Mouse (Mus musculus) A20 (cell line): ENCODE results near the gene Rbx1.
"Not testable (repeated sequence)": the region's sequence is repeated elsewhere in the genome, so short reads cannot be mapped to it uniquely, and the experiment has no call there.

Experiments
- DNase-seq: peaks from one replicate; pipeline ENCODE4 v3.0.0-alpha.2; 2011; ENCODE audit warnings: low read depth, low spot score

The Rbx1 gene

DNA sequence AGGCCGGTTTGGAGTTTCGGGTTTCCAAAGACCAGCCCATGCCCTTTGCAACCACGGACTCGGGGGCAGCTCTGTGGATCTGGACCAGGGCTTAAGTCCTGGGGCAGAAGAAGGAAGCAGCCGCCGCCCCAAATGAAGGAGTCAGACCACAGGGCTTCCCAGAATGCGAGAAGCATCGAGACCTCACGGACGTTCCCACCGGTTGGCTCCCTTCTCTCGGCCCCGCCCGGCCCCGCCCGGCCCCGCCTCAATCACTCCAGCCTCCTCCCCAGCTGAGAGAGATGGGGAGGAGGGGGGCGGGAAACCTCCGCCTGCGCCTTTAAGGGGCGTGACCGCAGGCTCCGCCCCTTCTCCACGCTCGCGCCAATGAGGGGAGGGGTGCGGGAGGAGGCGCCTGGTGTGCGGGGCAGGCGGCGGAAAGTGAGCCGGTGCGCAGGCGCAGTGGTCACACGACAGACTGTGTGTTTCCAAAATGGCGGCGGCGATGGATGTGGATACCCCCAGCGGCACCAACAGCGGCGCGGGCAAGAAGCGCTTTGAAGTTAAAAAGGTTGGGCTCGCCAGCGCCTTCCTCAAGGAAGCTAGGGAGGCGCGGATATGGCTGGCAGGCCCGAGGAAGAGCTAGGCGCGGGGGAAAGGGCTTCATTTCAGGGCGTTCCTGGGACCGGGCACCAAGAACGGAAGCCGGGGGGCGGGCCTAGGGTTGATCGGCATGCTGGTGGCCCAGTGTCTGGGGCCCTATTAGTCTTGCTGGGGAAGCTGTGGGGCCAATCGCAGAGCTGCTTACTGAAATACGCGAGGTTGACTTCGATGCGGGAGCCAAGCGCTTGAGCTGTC is at the start of gene Rbx1:
Gene Rbx1, plus strand, starts transcription at position 396 of the 837 bp plus-strand sequence.
- DNase-seq = peak; percentile 99

DNA sequence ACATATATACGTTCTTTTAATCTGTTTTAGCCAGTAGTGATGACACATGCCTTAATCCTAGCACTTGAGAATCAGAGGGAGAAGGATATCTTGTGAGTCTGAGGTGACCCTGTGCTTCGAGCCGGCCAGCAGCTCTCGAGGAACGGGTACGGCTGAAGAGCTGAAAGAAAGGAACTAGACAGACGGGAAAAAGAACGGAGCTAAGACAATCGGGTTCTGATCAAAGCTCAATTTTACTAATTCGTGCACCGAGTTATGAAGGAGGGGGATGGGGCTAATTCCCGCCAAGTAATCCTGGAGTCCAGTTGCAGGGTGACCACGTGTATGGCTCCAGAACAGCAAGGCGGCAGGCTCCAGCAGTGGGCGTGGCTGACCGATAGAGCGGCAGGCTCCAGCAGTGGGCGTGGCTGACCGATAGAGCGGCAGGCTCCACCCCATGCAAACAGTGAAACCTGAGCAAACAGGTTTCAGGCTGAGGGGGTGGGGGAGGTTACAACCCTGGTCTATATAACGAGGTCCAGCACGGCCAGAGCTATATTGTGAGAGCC is 49.3 kb upstream of the Rbx1 start:
- peak; percentile 79 for DNase-seq

DNA sequence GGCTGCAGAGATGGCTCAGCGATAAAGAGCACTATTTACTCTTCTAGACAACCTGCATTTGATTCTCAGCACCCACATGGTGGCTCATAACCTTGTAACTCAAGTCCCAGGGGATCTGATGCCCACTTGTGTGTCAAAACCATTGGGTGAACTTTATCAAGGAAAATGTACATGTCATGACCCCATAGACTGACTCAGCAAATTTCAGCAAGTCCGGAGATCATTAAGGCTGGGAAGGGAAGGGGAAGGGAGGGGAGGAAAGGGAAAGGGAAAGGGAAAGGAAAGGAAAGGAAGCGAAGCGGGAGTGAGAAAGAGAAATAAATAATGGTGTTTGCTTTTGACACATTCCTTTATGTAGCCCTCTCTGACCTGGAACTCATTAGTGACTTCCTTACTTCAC is 48.0 kb upstream of the Rbx1 start:
- no peak for DNase-seq

DNA sequence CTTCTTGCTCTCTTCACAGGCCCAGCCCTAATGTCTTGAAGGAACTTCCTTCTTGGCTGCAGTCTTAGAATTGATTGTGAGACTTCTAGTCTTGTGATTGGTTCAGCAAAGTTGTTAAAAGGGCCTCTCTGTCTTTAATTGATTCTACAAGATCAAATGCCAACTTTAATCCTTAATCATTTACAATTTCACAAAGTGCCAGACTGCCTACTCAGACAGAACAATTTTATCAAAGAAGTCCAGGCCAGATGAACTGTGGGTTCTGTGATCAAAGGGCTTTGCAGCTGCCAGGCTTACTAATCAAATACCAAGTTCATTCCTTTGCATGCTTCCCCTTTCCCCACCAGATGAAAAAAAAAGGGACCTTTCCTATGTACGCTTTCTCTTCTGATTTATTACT is 44.6 kb upstream of the Rbx1 start:
- DNase-seq = peak; percentile 20

DNA sequence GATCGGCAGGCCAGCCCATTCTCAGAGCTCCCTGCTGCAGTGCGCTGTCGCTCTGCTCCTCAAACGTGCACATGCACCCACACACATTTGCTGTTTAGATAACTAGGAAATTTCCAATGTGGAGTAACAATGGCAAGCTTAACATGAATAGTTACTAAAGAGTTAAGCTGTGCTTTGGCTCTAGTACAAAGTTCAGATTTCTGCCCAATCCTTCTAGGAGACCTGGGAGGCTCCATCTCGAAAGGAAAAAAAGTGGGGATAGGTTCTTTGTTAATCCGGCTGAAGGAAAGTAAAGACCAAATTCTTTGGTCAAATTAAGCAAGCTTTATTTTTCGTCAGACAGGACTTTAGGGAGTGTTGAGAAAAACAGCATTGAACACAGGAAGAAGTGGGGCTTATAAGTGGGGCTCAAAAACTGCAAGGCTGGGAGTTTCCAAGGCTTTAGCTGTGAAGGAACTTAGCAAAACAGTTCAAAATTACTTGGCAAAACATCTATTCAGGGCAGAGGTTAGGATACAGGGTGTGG is 43.9 kb upstream of the Rbx1 start:
- DNase-seq = no peak

DNA sequence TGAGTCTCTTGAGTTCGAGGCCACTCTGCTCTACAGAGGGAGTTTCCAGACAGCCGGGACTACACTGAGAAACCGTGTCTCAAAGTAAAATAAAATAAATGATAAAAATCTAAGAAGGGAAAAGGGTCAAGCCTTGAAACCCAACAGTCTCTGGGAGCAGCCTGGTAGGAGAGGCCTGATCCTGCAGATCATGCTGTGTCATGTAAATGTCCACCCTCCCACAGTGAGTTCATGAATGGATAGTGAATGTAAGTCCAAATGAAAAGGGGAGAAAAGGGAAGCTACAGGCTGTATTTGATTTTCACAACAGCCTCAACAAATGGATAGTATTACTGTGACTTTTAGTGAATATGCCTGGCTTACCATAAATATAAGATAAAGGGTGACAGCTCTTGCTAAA is 40.8 kb upstream of the Rbx1 start:
- no peak for DNase-seq

DNA sequence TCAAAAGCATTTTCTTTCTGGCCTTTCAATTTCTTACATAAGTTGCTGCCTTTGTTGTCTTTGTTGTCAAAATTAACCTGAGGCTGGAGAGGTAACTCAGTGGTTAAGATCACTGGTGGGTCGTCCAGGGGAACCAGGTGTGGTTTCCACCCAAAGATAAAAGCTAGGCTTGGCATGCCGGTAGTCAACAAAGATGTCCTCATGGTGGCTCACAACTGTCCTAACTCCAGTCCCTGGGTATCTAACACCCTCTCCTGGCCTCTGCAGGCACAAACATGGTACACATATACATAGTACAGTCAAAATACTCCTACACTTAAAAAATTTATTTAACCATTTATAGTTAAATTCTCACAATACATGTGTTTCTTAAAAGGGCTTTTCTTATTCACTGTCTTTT is 38.1 kb upstream of the Rbx1 start:
- DNase-seq = no peak

DNA sequence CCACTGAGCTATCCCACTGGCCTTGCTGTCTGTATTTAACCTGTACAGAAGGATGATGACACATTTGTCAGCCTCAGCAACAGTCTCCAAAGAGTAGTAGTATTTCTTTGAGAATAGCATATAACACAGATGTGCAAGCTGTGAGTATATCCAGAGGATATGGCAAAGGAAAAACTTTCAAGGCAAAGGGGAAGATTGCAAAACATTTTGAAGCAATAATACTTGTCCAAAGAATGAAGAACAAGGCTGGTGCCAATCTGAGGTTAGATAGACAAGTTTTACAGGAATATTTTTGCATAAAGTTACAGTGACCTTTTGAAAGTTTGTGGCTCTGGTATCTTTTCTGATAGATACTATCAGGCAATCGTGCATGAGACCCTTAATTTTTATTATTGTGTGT is 34.9 kb upstream of the Rbx1 start:
- DNase-seq = no peak

DNA sequence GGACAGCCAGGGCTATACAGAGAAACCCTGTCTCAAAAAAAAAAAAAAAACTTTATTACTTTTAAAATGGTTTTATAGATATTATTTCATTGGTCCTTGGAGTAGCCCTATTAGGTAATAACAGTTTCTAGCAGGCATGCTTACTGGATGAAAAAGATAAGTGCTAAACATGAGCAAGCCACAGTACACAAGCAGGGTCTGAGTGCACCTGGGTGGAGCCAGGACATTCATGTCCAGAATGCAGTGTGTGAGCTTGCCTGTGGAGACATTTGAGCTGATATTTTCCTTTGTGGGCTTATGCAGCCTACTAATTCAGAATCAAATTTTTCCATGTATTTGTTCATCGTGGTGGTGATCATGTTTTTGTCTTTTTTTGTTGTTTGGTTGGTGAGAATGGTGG is 27.8 kb upstream of the Rbx1 start:
- DNase-seq = no peak

DNA sequence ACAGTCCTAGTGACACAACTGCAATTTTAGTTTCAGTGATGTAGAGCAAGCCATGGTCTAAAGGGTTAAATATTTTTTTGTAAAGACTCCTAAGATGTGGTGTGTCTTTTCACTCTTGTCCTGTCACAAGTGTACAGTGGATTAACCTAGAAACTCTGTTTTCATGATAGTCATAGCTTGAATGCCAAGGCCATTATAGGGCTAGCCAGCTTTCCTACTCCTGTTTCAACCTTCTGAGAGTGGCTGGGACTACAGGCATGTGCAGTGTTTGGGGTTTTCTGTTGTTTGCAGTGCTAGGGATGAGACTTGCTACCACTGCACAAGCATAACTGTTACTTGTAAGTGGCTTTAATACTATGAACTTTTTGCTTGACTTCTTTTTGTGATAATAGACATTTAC is 26.9 kb upstream of the Rbx1 start:
- no peak for DNase-seq

DNA sequence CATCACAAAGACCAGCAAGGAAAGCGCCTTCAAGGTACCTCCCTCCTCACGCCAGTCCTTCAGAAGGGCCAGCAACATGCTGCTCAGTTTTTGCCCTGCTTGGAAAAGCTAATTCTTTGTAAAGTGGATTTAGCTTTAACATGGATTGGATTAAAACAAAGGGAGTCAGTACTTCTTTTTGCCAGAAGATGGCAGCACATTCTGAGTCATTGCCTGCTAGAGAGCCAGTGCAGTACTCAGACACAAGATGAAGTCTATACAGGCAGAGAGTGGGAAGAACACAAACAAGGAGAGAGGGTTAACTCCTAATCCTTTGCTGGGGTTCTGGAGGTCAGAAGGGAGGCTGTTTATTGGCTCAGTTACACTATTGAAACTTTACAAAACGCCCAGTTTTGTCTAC is 17.6 kb upstream of the Rbx1 start:
- peak; percentile 66 for DNase-seq

DNA sequence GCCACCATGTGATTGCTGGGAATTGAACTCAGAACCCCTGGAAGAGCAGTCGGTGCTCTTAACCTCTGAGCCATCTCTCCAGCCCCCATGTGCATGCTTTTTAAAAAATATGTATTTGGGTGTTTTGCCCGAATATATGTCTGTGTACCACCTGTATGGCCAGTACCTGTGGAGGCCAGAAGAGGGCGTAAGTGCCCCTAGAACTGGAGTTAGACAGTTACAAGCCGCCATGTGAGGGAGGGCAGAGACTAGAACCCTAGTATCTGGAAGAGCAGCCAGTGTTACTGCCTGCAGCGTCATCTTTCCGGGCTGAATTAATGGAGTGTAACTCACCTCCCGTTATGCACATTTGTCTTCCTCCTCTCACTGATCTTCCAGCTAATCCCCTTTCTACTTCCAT is 4.6 kb upstream of the Rbx1 start:
- DNase-seq = no peak

DNA sequence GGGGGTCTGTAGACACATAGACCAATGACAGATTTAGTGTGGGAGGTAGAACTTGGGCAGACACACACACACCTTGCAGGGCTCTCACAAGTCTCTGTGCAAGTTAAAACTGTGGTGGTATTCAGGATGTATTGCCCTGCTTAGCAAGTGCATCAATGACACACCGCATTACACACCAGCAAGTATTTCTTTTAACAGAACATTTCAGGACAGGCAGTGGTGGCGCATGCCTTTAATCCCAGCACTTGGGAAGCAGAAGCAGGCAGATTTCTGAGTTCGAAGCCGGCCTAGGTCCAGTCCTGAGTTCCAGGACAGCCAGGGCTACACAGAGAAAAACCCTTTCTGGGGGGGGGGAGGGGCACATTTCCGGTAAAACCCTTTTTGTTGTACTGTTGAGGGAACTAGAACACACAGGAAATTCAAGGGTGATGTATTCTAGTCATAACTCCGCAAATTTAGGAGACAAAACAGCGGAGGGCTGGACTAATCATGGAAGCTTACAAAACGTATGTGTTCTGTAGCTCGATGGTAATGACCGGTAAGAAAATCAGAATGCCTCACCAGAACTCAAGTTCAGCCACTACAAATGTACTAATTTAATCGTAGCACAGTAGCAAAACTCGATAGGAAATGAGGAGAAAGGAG is 958 bp upstream of the Rbx1 start:
- DNase-seq = peak; percentile 38

DNA sequence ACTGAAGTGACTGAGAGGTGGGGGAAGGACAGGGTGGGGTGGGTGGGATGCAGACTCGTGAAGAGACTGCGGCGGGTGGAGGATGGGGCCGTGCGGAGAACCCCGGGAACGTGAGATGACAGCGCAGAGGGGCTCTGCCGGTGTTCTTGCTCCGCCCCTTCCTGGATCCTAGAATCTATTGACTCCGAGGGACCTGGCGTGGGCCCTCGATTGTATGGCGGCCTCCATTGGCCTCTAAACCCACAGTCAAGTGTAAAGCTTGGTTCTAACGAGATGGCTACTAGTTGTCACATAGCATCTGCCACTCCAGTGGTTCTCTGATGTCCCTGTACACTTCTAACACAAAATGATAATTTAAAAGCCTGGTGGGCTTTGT is 630 bp downstream of the Rbx1 start:
- no peak for DNase-seq

DNA sequence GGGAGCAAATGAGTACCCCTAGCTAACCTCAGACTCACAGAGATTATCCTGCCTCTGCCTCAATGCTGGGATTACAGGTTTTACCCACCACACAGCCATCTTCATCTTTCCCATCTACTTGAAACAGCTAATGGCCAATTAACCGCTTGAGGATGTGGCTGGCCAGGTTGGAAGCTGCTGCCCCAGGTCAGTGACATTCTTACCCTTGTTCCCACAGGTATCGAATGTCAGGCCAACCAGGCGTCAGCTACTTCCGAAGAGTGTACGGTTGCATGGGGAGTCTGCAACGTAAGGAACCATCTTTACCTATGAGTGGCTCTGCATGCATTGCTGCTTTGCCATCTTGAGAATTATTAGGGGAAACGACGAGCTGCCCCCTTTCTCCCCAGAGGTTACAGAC is 4.6 kb downstream of the Rbx1 start:
- DNase-seq = no peak

DNA sequence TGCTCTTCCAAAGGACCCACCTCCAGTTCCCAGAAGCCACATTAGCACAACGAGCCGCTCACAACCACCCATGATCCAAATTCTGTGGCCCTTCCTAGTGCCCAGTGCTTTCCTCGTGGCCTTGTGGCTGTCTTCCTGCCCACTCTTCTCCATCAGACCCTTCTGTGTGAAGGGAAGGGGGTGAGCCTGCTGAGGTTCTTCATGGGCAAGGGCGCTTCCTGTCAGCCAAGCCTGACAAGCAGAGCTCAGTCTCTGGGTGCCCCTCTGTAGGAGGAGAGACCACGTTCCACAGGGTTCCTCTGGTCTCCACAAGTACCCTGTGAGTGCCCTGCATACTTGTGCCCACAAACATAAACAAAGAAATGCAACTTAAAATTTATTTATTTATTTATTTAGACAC is 6.2 kb downstream of the Rbx1 start:
- DNase-seq = no peak

DNA sequence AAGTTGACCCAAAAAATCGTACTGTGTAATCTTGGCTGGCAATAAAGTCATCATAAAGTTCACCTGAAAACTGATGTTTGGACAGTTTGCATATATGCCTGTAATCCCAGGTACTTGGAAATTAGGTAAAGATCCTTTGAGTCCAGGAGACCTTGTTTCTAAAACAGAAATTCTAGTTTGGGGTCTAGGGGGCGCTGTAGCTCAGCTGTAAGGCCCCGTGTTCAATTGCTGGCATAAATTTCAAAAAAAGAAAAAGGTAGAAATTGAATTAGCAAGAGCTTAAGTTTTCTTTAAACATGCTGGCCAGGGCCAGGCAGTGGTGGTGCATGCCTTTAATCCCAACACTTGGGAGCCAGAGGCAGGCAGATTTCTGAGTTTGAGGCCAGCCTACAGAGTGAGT is 9.6 kb downstream of the Rbx1 start:
- peak; percentile 48 for DNase-seq

DNA sequence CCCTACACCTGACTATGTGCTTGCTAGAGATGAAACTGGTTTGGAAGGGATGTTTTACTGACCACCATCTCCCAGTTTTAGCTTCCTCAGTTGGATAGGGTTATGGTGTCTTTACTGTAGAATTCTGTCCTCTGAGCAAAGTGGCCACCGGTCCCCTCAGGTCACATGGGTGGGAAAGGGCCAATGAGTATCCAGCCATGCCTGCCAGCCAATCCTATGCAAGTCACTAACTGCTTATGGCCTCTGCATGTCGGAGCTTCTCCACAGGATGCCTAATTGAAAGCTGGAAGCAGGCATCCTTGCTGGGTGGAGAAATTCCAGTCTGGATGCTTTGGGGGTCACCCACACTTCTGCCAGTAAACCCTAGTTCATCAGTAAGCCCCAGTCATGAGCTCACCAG is 10.5 kb downstream of the Rbx1 start:
- no peak for DNase-seq

DNA sequence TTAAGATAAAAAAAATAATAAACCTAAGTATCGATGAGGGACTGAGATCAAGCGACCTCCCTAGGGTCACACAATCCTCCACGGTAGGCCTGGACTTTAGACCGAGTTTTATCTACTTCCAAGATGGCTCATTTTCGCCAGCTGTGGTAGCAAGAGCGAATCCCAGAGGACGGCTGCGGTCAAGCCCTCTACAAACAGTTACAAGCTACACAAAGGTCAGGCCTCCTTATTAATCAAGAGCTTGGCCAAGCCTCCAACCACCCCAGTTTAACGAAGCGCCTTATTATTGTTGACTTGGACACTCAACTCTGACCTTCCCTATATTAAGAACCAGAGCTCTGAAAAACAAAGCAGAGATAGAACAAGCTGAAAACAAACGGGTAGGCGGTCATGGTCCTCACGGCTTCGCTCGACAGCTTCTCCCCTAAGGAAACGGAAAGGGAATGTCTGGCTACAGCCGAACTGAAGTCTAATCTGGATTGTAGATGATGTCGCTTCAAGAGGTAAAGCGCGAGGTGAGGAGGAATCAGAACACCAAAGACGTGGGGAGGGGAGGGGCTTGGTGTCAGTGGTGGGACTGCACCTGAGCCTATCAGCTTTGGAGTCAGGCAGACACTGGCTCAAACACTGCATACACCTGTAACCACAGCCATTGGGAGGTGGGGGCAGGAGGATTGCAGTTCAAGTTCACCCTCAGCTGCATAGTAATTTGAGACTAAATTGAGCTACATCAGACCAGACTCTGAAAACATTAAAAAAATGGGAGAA is 13.5 kb downstream of the Rbx1 start:
- DNase-seq = no peak

DNA sequence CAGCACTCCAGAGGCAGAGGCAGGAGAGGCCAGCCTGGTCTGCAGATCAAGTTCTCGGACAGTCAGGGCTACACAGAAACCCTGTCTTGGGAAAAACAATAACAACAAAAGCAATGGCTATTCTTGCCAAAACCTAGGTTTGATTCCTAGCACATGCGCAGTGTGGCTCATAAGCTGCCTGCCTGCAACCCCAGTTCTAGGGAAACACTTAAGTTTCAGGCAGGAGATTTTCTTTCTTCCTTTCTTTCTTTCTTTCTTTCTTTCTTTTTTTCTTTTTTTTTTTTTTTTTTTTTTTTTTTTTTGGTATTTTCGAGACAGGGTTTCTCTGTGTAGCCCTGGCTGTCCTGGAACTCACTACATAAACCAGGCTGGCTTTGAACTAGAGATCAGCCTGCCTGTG is 14.2 kb downstream of the Rbx1 start:
- not testable (repeated sequence) for DNase-seq

DNA sequence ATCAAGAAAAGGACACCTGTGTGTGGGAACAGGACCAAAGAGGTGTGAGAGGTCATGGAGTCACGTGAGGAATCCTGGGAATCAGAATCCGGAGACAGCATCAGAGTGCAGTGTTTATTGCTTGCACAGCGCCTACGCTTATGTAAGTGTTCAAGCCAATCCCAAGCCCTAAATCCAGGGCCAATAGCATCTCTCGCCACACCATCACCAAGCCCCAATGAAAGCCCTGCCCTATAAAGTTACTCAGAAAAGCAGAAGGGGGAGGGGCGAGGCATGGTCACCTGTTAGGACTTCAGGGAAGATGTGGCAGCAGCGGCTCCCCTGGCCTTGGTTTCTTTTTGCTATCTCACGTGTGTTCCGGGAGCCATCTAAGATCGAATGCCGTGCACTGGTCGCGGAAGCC is 14.9 kb downstream of the Rbx1 start:
- peak; percentile 92 for DNase-seq

DNA sequence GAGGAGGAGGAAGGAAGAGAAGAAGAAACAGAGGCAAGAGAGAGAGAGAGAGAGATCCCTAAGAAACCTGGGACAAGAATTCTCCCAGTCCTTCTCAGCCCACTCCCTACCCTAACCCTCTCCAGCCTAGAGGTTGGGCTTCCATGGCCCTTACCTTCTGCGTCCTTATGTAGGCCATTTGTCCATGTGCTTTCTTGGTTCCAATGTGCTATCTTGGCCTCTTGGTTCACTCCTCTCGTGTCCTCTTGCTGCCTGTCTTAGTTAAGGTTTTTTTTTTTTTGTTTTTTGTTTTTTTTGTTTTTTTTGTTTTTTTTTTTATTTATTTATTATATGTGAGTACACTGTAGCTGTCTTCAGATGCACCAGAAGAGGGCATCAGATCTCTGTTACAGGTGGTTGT is 16.9 kb downstream of the Rbx1 start:
- DNase-seq = no peak
